8 mouse cellular contexts compared by ENCODE assay signal in genomic region chr11:103363214-103364148, GRCm38 (mm10). TPM values are rescaled to one million over a fixed set of nuclear protein-coding genes. Genes with fewer than 3 reads are reported as not detected.
DNase-seq lines count a peak whose midpoint lies in the region; ATAC-seq lines count a peak whose summit lies in the region.

Arhgap27 (minus strand) TSS chr11:103363692.

- peak within 1 kb of the TSS; percentile 84 for H3K4me2 ChIP-seq in liver, embryonic 12.5 days

- DNase-seq in left cerebral cortex, adult 18-20 months (ENCODE audit: low spot score in 2 of 2) = peak in 1 of 2 experiments; percentile 37
- no peak for DNase-seq in left cerebral cortex, adult 11 months (ENCODE audit: low spot score)
- peak; percentile 61 for DNase-seq in embryo, embryonic 10.5 days (ENCODE audit: low spot score)
- DNase-seq in heart, adult 18-20 months = peak; percentile 80 to 94
- peak; percentile 84 for DNase-seq in kidney, adult 11 months
- peak; percentile 30 to 52 for DNase-seq in natural killer cell, adult 2 months (ENCODE audit: low spot score in 2 of 2)
- peak; percentile 64 for DNase-seq in testis, postnatal 14 days (ENCODE audit: low spot score)

- H3K4me3 ChIP-seq in liver, embryonic 12.5 days = peak within 1 kb of the TSS; percentile 59

- peaks cover 27% of the 10 kb centered on the region for H3K36me3 ChIP-seq in liver, embryonic 12.5 days

- 1% methylated on average over 35 of the region's 35 CpGs for WGBS in liver, embryonic 12.5 days (ENCODE audit: insufficient replicate concordance)

- H3K9me3 ChIP-seq in liver, embryonic 12.5 days (replicated peaks) = no peaks in the 10 kb centered on the region

- H3K27ac ChIP-seq in liver, embryonic 12.5 days = peak within 1 kb of the TSS; percentile 57; the same call in 1 of the 2 replicates

- peak within 1 kb of the TSS; percentile 43; the same call in 1 of the 2 replicates for H3K9ac ChIP-seq in liver, embryonic 12.5 days

- H3K27me3 ChIP-seq in liver, embryonic 12.5 days (replicated peaks) = peaks cover 77% of the 10 kb centered on the region

- H3K4me1 ChIP-seq in liver, embryonic 12.5 days = peaks cover 48% of the 10 kb centered on the region

- ATAC-seq in liver, embryonic 12.5 days = no peak

RNA-seq across cellular contexts. Expression of gene Arhgap27, which starts in this region (rescaled TPM):
- total RNA-seq in left cerebral cortex, adult 18-20 months (2021) = 10 to 100 TPM; 11.9 to 15.1 TPM
- total RNA-seq in heart, adult 18-20 months (2021) = 10 to 100 TPM; 15.3 to 20.3 TPM
- polyA plus RNA-seq in liver, embryonic 12.5 days (2016; fragmentation: Nextera tagmentation; extraction: Ambion mirVana) = 2.7 and 4.0 TPM in 2 replicates
